Mouse (Mus musculus) thymus, adult 2 months (tissue): ENCODE data around the gene Parp3. TPM values are rescaled to one million over a fixed set of nuclear protein-coding genes. Genes with fewer than 3 reads are reported as not detected.

Experiments used
- DNase-seq: peaks from one replicate; pipeline ENCODE4 v3.0.0; 2021
- H3K27ac ChIP-seq: fragments of 200-500 bp; 2 replicates; pipeline ENCODE4 v1.5.1; 2012; ENCODE audit warnings: low read length, control low read depth; ENCODE audit not compliant: control insufficient read depth, insufficient read depth
- H3K27me3 ChIP-seq: fragments of 200-500 bp; 2 replicates; pipeline ENCODE4 v1.6.1; 2012; ENCODE audit warnings: mild to moderate bottlenecking, low read length, moderate library complexity, mixed read lengths; ENCODE audit not compliant: control insufficient read depth, insufficient read depth
- H3K36me3 ChIP-seq: fragments of 200-500 bp; 2 replicates; pipeline ENCODE4 v1.6.1; 2012; ENCODE audit warnings: mild to moderate bottlenecking, low read length, moderate library complexity; ENCODE audit not compliant: control insufficient read depth, insufficient read depth
- H3K4me1 ChIP-seq: fragments of 200-500 bp; replicated peaks from 2 replicates; pipeline ENCODE4 v1.6.1; 2012; ENCODE audit warnings: low read length; ENCODE audit not compliant: control insufficient read depth, insufficient read depth
- H3K4me3 ChIP-seq: fragments of 200-500 bp; 2 replicates; pipeline ENCODE4 v1.5.1; 2012; ENCODE audit warnings: mild to moderate bottlenecking, low read length, control low read depth, moderate library complexity; ENCODE audit not compliant: control insufficient read depth, insufficient read depth
- CTCF ChIP-seq: fragments of 200-500 bp; IDR thresholded peaks from 2 replicates; pipeline ENCODE4 v1.5.1; 2012; ENCODE audit warnings: mild to moderate bottlenecking, control low read depth, low read length, moderate library complexity, borderline replicate concordance; ENCODE audit not compliant: control insufficient read depth, poor library complexity, insufficient read depth; ENCODE audit errors: extremely low read depth
- POLR2A ChIP-seq: fragments of 200-500 bp; IDR thresholded peaks from 2 replicates; pipeline ENCODE4 v1.6.1; 2012; ENCODE audit warnings: mild to moderate bottlenecking, low read length, control low read depth, moderate library complexity; ENCODE audit not compliant: control insufficient read depth, poor library complexity, insufficient read depth; ENCODE audit errors: extremely low read depth
- whole genome bisulfite sequencing: fragments of 180-500 bp; shearing (Covaris S2); methylation state at CpG from one replicate; pipeline ENCODE4 v1.1.7; 2018; 5-methylcytosine and 5-hydroxymethylcytosine counted together
- polyA plus RNA-seq: library from polyadenylated mRNA; depleted of rRNA; stranded (reverse); fragments of >200 nt; gene quantifications from 2 replicates; pipeline ENCODE4 v1.2.3, GENCODE M21; 2012

Parp3 gene
- polyA plus RNA-seq, 1 experiment: 69.5 TPM

DNA sequence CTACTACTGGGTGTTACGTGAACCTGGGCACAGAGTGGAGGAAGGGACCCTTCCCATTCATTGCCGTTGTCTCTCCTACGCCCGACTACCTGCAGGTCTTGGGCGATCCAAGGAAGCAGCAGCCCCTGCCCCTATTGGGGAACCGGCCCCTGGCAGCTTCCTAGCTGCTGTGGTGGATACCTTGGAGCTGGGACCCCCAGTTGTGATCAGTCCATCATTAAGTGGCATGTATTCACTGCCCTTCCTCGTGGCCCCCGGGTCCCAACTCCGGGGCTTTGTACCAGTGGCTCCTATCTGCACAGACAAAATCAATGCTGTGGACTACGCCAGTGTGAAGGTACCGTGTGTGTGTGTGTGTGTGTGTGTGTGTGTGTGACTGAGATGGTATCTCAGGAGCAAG lies 25.5 kb downstream of the Parp3 start:
- no peak for TF ChIP-seq CTCF
- no peak for TF ChIP-seq POLR2A
- Histone ChIP-seq H3K27me3 (no peaks in the 10 kb centered on the region), H3K4me3 (no peak overlapping the region), H3K4me1 (peaks cover 31% of the 10 kb centered on the region), H3K27ac (no peak overlapping the region), H3K36me3 (no peaks in the 10 kb centered on the region)
- DNase-seq: no peak
- WGBS: 88% methylated on average over 11 of the region's 11 CpGs

- no peak overlapping the region for H3K4me3 ChIP-seq
- no peaks in the 10 kb centered on the region for H3K36me3 ChIP-seq
- H3K27ac ChIP-seq: no peak overlapping the region
- 87% methylated on average over 9 of the region's 9 CpGs for WGBS
- no peaks in the 10 kb centered on the region for H3K27me3 ChIP-seq
- DNase-seq: no peak
- peaks cover 34% of the 10 kb centered on the region for H3K4me1 ChIP-seq
- TF ChIP-seq CTCF: no peak
- TF ChIP-seq POLR2A: no peak
These were observed 26.1 kb downstream of the Parp3 start for GRCm38 (mm10) chr9:106450661-106451060.

- H3K27me3 ChIP-seq: no peaks in the 10 kb centered on the region
- H3K4me3 ChIP-seq: no peak overlapping the region
- no peaks in the 10 kb centered on the region for H3K36me3 ChIP-seq
- peaks cover 34% of the 10 kb centered on the region for H3K4me1 ChIP-seq
- WGBS: 97% methylated on average over 8 of the region's 8 CpGs
- H3K27ac ChIP-seq: no peak overlapping the region
- no peak for DNase-seq
- TF ChIP-seq POLR2A (no peak), CTCF (no peak)
These were observed 26.8 kb downstream of the Parp3 start for GRCm38 (mm10) chr9:106449947-106450346.

DNA sequence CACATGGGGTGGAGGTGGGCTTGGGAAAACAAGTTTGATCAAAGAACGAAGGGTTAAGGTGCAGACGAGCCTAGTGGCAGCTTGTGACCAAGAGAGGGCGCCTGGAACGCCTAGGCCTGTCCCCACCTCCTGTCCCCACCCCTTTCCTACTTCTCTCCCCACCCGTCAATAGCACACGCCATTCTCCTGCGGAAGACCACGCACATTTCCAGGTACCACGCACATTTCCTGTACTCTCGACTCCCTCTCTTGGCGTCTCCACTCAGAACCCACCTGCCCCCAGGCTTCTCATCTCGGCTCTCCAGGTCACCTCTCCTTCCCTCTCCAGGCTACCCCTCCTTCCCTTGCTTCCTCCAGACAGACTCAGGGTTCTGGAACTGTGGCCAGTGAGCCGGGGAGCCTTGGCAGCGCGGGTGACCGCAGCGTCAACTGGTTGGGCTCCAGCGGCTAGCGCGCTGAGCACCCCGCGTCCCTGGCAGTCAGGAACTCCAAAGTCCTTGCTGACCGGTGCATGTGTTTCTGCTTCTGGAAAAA lies 28.2 kb downstream of the Parp3 start:
- peak; percentile 63 for DNase-seq
- no peaks in the 10 kb centered on the region for H3K36me3 ChIP-seq
- 0 out of 2 replicates have a peak, but pooled peaks have one; percentile 13 for TF ChIP-seq CTCF
- no peak for TF ChIP-seq POLR2A
- 1% methylated on average over 23 of the region's 23 CpGs for WGBS
- no peak overlapping the region for H3K27ac ChIP-seq
- no peaks in the 10 kb centered on the region for H3K27me3 ChIP-seq
- peaks cover 27% of the 10 kb centered on the region for H3K4me1 ChIP-seq
- peak overlapping the region; percentile 54 for H3K4me3 ChIP-seq

DNA sequence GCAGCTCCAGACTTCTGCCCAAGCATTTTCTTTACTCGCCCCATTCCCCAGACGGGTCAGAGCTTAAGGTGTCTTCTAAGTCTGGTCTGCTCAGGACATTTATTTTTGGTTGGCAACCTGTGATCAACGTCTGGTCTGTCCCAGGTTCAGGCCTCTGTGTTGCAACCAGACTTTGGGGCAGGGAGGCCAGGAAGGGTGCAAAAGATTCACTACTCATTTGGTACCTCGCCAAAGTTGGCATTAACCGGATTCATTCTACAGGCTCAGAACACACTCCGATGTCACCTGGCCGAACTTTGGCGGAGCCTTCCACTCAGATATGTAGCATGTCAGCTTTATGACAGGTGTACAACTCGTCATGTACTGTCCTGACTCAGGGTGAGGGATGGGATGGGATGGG lies 28.8 kb downstream of the Parp3 start:
- no peaks in the 10 kb centered on the region for H3K36me3 ChIP-seq
- H3K4me1 ChIP-seq: peaks cover 25% of the 10 kb centered on the region
- H3K27ac ChIP-seq: no peak overlapping the region; the same call in 1 of the 2 replicates

DNA sequence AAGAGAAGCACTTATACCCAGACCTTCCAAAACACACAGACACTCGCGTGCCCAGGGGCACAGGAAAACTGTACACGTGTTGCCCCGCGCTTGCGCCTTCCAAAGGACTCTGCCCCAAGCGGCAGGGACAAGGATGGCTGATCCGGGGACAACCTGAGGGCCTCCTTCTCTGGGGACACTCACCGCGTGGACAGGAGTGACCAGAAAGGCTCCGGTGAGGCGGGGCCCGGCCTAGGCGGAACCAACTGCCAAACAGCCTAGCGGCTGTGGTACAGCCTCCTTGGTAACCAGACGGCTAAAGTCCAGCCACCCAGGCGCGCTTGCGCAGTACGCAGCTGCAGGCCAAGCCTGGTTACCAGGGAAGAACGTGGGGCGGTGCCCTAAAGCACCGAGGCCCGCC lies 29.4 kb downstream of the Parp3 start, which contains the start of the genes Abhd14b and Abhd14a:
Abhd14b (plus strand) TSS at position 112 of the 400 bp plus-strand sequence.
Abhd14a (minus strand) TSS at position 331 of the 400 bp plus-strand sequence.
- TF ChIP-seq POLR2A (no peak), CTCF (peak; percentile 84)
- no peaks in the 10 kb centered on the region for H3K27me3 ChIP-seq
- H3K4me3 ChIP-seq: peak within 1 kb of the TSS; percentile 54
- H3K4me1 ChIP-seq: peaks cover 25% of the 10 kb centered on the region
- WGBS: under 1% methylated on average over 24 of the region's 24 CpGs
- no peak within 1 kb of the TSS; the same call in 1 of the 2 replicates for H3K27ac ChIP-seq
- H3K36me3 ChIP-seq: no peaks in the 10 kb centered on the region
- peak; percentile 75 for DNase-seq

More for the DNA sequence above, 28.8 kb downstream of the Parp3 start:
- no peaks in the 10 kb centered on the region for H3K27me3 ChIP-seq
- WGBS: 35% methylated on average over 9 of the region's 9 CpGs
- no peak for TF ChIP-seq CTCF
- no peak for TF ChIP-seq POLR2A
- DNase-seq: no peak
- no peak overlapping the region for H3K4me3 ChIP-seq
